Mouse (Mus musculus): ENCODE results near the gene Fpr3. TPM values are rescaled to one million over a fixed set of nuclear protein-coding genes. Genes with fewer than 3 reads are reported as not detected.
A peak's percentile ranks its signal among the peaks of the same experiment; 100 is the strongest.
"Not testable (repeated sequence)": the region's sequence is repeated elsewhere in the genome, so short reads cannot be mapped to it uniquely, and the experiment has no call there.

Gene Fpr3
- polyA plus RNA-seq (2015; fragmentation: Nextera tagmentation; extraction: Ambion mirVana): not detected in 2 replicates

- 63% methylated on average over 1 of the region's 1 CpGs for WGBS
- no peak within 1 kb of the TSS for H3K4me2 ChIP-seq (replicated peaks; ENCODE audit: low read depth, low read length)
- H3K4me1 ChIP-seq (ENCODE audit: insufficient read depth, low read length): no peaks in the 10 kb centered on the region
- no peak for ATAC-seq (ENCODE audit: low FRiP score, low TSS enrichment)
- no peaks in the 10 kb centered on the region for H3K9me3 ChIP-seq (ENCODE audit: low read length)
- H3K9ac ChIP-seq (replicated peaks; ENCODE audit: low read length): no peak within 1 kb of the TSS
- no peaks in the 10 kb centered on the region for H3K27me3 ChIP-seq (ENCODE audit: insufficient read depth, low read length)
- H3K27ac ChIP-seq (ENCODE audit: low read length): no peak within 1 kb of the TSS
- no peak within 1 kb of the TSS for H3K4me3 ChIP-seq (ENCODE audit: low read length)
- H3K36me3 ChIP-seq (ENCODE audit: insufficient read depth, low read length): no peaks in the 10 kb centered on the region
Observed at GRCm38 (mm10) chr17:17887774-17888248, at the start of gene Fpr3, which contains the start of gene Fpr2. Gene Fpr3, plus strand, starts transcription at chr17:17887852. Gene Fpr2, plus strand, starts transcription at chr17:17887824.

DNA sequence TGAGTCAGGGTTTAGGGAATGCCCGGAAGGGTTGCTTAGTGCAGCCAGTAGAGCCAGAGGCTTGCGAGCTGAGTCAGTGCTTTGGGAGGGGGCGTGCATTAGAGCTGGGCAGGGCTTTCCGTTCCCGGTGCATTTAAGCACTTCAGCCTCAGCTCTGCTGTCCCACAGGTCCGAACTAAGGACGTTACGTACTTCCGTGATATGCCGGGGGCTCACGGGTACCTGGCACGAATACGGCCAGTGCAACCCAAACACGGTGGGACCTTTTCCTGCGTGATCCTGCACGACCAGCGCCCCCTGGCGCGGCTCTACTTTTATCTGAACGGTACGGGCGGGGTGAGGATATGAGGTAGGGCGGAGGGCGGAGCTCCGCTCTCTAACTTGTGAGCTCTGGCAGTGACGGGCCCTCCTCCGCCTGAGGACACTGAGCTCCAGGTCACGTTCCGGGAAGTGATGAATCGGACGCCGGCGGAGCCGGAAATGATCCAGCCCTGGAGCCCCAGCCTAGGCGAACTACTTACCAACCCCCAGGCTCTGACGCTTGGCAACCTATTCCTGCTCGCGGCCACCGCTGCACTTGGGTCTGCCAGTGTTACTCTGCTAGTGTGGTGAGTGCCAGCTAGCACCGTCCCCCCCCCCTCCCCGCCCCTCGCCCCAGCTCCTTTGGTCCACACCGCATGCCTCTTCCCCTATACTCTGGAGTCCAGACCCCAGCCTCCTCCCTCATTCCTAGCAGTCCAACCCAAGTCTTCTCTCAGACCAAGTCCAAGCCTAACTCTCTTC, 49.5 kb upstream of the Fpr3 start:
- ATAC-seq (ENCODE audit: low FRiP score, low TSS enrichment): peak; percentile 99
- peak overlapping the region; percentile 58 for H3K9ac ChIP-seq (replicated peaks; ENCODE audit: low read length)

GRCm38 (mm10) chr17:17839276-17839675, 48.4 kb upstream of the Fpr3 start:
- Histone ChIP-seq H3K27me3 (ENCODE audit: insufficient read depth, low read length) (no peaks in the 10 kb centered on the region), H3K4me1 (ENCODE audit: insufficient read depth, low read length) (peaks cover 36% of the 10 kb centered on the region), H3K4me3 (ENCODE audit: low read length) (no peak overlapping the region), H3K27ac (ENCODE audit: low read length) (no peak overlapping the region), H3K9ac (replicated peaks; ENCODE audit: low read length) (no peak overlapping the region), H3K36me3 (ENCODE audit: insufficient read depth, low read length) (peaks cover 22% of the 10 kb centered on the region), H3K9me3 (ENCODE audit: low read length) (no peaks in the 10 kb centered on the region), H3K4me2 (replicated peaks; ENCODE audit: low read depth, low read length) (no peak overlapping the region)
- WGBS: 93% methylated on average over 2 of the region's 2 CpGs
- no peak for ATAC-seq (ENCODE audit: low FRiP score, low TSS enrichment)

More for the DNA sequence above, 49.5 kb upstream of the Fpr3 start:
- H3K27me3 ChIP-seq (ENCODE audit: insufficient read depth, low read length): no peaks in the 10 kb centered on the region
- peaks cover 45% of the 10 kb centered on the region for H3K4me1 ChIP-seq (ENCODE audit: insufficient read depth, low read length)
- H3K4me3 ChIP-seq (ENCODE audit: low read length): peak overlapping the region; percentile 45
- WGBS: under 1% methylated on average over 35 of the region's 43 CpGs
- peak overlapping the region; percentile 89 for H3K27ac ChIP-seq (ENCODE audit: low read length)
- H3K9me3 ChIP-seq (ENCODE audit: low read length): no peaks in the 10 kb centered on the region
- H3K4me2 ChIP-seq (replicated peaks; ENCODE audit: low read depth, low read length): peak overlapping the region; percentile 64
- H3K36me3 ChIP-seq (ENCODE audit: insufficient read depth, low read length): peaks cover 24% of the 10 kb centered on the region

DNA sequence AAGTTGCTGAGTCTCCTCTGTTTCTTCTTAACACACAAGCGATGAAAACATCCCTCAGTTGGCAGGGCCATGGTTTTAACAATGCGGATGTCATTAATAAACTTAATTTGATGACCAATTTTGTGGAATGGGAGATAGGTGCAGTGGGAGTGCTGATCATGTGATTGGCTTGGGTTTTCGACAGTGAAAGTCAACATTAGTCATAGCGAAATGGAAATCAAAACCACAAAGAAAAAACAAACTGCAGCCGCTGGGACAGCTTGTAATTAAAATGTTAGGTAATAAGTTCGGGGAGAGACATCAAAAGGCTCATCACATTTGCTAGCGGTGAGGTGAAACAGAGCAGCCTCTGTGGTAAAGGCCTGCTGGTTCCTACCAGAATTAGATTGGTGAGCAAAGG, 46.9 kb upstream of the Fpr3 start:
- H3K4me2 ChIP-seq (replicated peaks; ENCODE audit: low read depth, low read length): no peak overlapping the region
- 87% methylated on average over 7 of the region's 7 CpGs for WGBS
- peaks cover 22% of the 10 kb centered on the region for H3K4me1 ChIP-seq (ENCODE audit: insufficient read depth, low read length)
- peaks cover 22% of the 10 kb centered on the region for H3K36me3 ChIP-seq (ENCODE audit: insufficient read depth, low read length)
- no peaks in the 10 kb centered on the region for H3K9me3 ChIP-seq (ENCODE audit: low read length)
- H3K4me3 ChIP-seq (ENCODE audit: low read length): no peak overlapping the region
- no peak overlapping the region for H3K27ac ChIP-seq (ENCODE audit: low read length)
- no peak for ATAC-seq (ENCODE audit: low FRiP score, low TSS enrichment)
- no peak overlapping the region for H3K9ac ChIP-seq (replicated peaks; ENCODE audit: low read length)
- H3K27me3 ChIP-seq (ENCODE audit: insufficient read depth, low read length): no peaks in the 10 kb centered on the region

GRCm38 (mm10) chr17:17843534-17844261, 44.0 kb upstream of the Fpr3 start:
- Histone ChIP-seq H3K9ac (replicated peaks; ENCODE audit: low read length) (no peak overlapping the region), H3K27ac (ENCODE audit: low read length) (no peak overlapping the region), H3K4me2 (replicated peaks; ENCODE audit: low read depth, low read length) (no peak overlapping the region), H3K36me3 (ENCODE audit: insufficient read depth, low read length) (peaks cover 17% of the 10 kb centered on the region), H3K4me1 (ENCODE audit: insufficient read depth, low read length) (peaks cover 3% of the 10 kb centered on the region; the same call in 1 of the 2 replicates), H3K4me3 (ENCODE audit: low read length) (no peak overlapping the region), H3K9me3 (ENCODE audit: low read length) (no peaks in the 10 kb centered on the region), H3K27me3 (ENCODE audit: insufficient read depth, low read length) (no peaks in the 10 kb centered on the region)
- 70% methylated on average over 27 of the region's 27 CpGs for WGBS
- peak; percentile 67 for ATAC-seq (ENCODE audit: low FRiP score, low TSS enrichment)

- not testable (repeated sequence) for H3K9me3 ChIP-seq (ENCODE audit: low read length); H3K9ac ChIP-seq (replicated peaks; ENCODE audit: low read length); H3K27ac ChIP-seq (ENCODE audit: low read length); ATAC-seq (ENCODE audit: low FRiP score, low TSS enrichment); H3K4me1 ChIP-seq (ENCODE audit: insufficient read depth, low read length); H3K27me3 ChIP-seq (ENCODE audit: insufficient read depth, low read length); H3K4me2 ChIP-seq (replicated peaks; ENCODE audit: low read depth, low read length); H3K4me3 ChIP-seq (ENCODE audit: low read length)
- H3K36me3 ChIP-seq (ENCODE audit: insufficient read depth, low read length): peaks cover 17% of the 10 kb centered on the region
- WGBS: 81% methylated on average over 3 of the region's 3 CpGs
Observed at GRCm38 (mm10) chr17:17844606-17845005, 43.0 kb upstream of the Fpr3 start.

DNA sequence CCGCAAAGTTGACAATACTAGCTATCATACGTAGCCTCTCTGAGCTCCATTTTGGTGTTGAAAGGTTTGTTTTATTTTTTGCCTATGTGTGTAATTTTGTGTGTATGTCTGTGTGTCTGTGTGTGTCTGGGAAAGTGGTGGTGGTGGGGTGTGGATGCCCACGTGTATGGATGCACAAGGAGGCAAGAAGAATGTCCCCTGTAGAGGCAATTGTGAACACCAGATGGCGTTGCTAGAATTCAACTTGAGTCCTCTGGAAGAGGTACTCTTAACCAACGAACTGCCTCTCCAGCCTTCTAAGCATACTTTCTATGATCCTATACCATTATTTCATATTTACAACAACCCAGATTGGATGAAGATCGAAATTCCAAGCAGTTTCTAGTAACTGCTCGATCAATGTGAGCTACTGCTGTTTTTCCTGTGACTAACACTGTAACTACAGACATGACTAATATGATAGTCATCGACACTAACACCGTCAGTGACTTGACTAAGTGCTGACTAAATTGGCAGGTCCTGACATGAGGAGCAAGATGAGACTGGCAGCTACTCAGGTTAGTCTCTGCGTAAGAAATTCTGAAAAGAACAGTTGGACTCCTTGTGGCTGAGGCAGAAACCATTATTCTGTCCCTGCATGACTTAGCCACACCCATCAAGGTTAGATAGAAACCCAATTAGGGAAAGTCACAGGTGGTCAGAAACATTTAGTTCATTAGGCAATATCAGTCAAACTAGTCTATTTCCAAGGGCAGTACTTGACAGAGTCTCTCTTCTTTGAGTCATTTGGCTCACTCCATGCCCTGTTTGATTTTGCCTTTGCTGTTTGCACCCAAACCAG, 42.2 kb upstream of the Fpr3 start:
- H3K4me3 ChIP-seq (ENCODE audit: low read length): no peak overlapping the region
- no peak overlapping the region for H3K27ac ChIP-seq (ENCODE audit: low read length)
- 76% methylated on average over 10 of the region's 10 CpGs for WGBS
- no peak overlapping the region for H3K9ac ChIP-seq (replicated peaks; ENCODE audit: low read length)
- no peaks in the 10 kb centered on the region; the same call in 1 of the 2 replicates for H3K27me3 ChIP-seq (ENCODE audit: insufficient read depth, low read length)
- peaks cover 15% of the 10 kb centered on the region for H3K36me3 ChIP-seq (ENCODE audit: insufficient read depth, low read length)
- no peaks in the 10 kb centered on the region for H3K9me3 ChIP-seq (ENCODE audit: low read length)
- no peak overlapping the region for H3K4me2 ChIP-seq (replicated peaks; ENCODE audit: low read depth, low read length)
- no peaks in the 10 kb centered on the region for H3K4me1 ChIP-seq (ENCODE audit: insufficient read depth, low read length)
- ATAC-seq (ENCODE audit: low FRiP score, low TSS enrichment): no peak

DNA sequence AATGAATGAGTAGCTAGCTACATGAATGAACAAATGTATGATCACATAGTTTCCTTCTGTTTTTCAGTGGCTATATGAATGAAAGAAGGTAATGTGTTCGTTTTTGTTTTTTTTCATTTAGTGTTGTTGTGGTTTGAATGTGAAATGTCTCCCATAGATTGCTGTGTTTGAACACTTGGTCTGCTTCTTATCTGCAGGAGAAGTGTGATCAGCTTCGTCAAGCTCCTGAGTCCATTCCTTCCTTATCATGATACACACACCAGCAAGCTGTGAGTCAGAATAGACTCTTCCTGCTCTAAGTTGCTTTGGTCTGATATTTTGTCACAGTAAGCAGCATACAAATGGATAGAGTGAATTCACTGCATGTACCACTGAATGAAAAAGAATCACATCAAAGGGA, 38.7 kb upstream of the Fpr3 start:
- Histone ChIP-seq H3K4me1 (ENCODE audit: insufficient read depth, low read length) (no peaks in the 10 kb centered on the region), H3K27ac (ENCODE audit: low read length) (no peak overlapping the region), H3K4me2 (replicated peaks; ENCODE audit: low read depth, low read length) (no peak overlapping the region), H3K9me3 (ENCODE audit: low read length) (no peaks in the 10 kb centered on the region), H3K36me3 (ENCODE audit: insufficient read depth, low read length) (0 out of 2 replicates have a peak, but pooled peaks cover 5% of the 10 kb centered on the region), H3K4me3 (ENCODE audit: low read length) (no peak overlapping the region), H3K9ac (replicated peaks; ENCODE audit: low read length) (no peak overlapping the region), H3K27me3 (ENCODE audit: insufficient read depth, low read length) (no peaks in the 10 kb centered on the region; the same call in 1 of the 2 replicates)
- ATAC-seq (ENCODE audit: low FRiP score, low TSS enrichment): no peak
- WGBS: 84% methylated on average over 2 of the region's 2 CpGs

DNA sequence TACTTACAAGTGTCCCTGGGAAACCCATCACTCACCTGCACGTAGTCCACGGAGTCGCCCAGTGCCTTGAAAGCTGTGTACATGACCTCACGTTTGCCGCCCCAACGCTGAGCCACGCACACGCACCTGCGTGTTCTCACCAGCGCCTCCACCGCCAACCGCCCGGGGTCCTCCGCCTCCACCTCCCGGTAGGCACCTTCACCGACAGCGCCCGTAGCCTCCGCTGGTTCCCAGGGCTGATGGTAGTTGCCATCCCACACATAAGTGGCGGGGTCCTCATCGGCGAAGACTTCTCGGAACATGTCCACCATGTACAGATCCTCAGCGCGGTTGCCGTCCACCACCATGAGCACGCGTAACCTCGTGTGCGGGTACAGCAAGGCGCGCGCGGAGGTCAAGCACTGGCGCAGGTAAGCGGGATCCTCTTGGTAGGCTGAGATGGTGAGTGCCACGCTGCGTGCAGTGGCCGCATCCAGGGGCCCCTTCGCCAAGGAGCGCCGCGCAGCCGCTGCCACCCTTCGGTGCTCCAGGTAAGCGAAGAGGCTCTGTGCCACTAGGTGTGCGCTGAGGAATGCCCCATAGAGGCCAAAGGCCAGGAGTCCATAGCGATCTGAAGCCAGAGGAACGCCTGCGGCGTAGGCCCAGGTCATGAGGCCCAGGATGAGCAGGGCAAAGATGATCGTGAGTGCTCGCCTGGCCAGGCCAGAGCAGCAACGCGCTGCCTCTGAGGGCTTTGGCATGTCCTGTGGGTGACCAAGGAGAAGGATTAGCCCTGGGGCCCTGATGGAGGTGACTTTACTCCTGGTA, 37.5 kb upstream of the Fpr3 start:
- Histone ChIP-seq H3K4me2 (replicated peaks; ENCODE audit: low read depth, low read length) (peak overlapping the region; percentile 43), H3K27ac (ENCODE audit: low read length) (no peak overlapping the region), H3K9me3 (ENCODE audit: low read length) (no peaks in the 10 kb centered on the region), H3K4me3 (ENCODE audit: low read length) (peak overlapping the region; percentile 17), H3K27me3 (ENCODE audit: insufficient read depth, low read length) (no peaks in the 10 kb centered on the region; the same call in 1 of the 2 replicates), H3K36me3 (ENCODE audit: insufficient read depth, low read length) (0 out of 2 replicates have a peak, but pooled peaks cover 5% of the 10 kb centered on the region), H3K4me1 (ENCODE audit: insufficient read depth, low read length) (no peaks in the 10 kb centered on the region), H3K9ac (replicated peaks; ENCODE audit: low read length) (no peak overlapping the region)
- ATAC-seq (ENCODE audit: low FRiP score, low TSS enrichment): peak; percentile 55
- 20% methylated on average over 55 of the region's 55 CpGs for WGBS
